Mouse (Mus musculus) frontal cortex, postnatal 36 days (tissue): ENCODE results near the gene Pot1b.

Experiments used
- DNase-seq, 2 experiments: peaks; one replicate each; pipeline ENCODE4 v3.0.0; 2022; ENCODE audit warnings: low spot score in 2 of 2

Gene Pot1b

GRCm38 (mm10) chr17:55711984-55712811 lies at the start of gene Pot1b:
TSS of gene Pot1b (minus strand) at chr17:55712628.
- peak; percentile 96 for DNase-seq

- no peak for DNase-seq
These were observed 38.7 kb upstream of the Pot1b start for GRCm38 (mm10) chr17:55751170-55751569.

GRCm38 (mm10) chr17:55749786-55750185 lies 37.4 kb upstream of the Pot1b start, which contains the start of gene Adgre4:
TSS of gene Adgre4 (plus strand) at chr17:55749984.
- no peak for DNase-seq

- DNase-seq: no peak
These were observed 24.2 kb upstream of the Pot1b start for GRCm38 (mm10) chr17:55736675-55737074.

- no peak for DNase-seq
These were observed 13.8 kb upstream of the Pot1b start for GRCm38 (mm10) chr17:55726193-55726592.

- DNase-seq: no peak
These were observed 9.8 kb upstream of the Pot1b start for GRCm38 (mm10) chr17:55722250-55722649.

- no peak for DNase-seq
These were observed 8.8 kb upstream of the Pot1b start for GRCm38 (mm10) chr17:55721270-55721669.

- no peak for DNase-seq
These were observed 9.6 kb downstream of the Pot1b start for GRCm38 (mm10) chr17:55702865-55703264.

- peak; percentile 67 to 81 for DNase-seq
These were observed 10.1 kb downstream of the Pot1b start for GRCm38 (mm10) chr17:55702161-55702820.

- no peak for DNase-seq
These were observed 13.0 kb downstream of the Pot1b start for GRCm38 (mm10) chr17:55699388-55699787.

- DNase-seq: no peak
These were observed 51.3 kb downstream of the Pot1b start for GRCm38 (mm10) chr17:55661099-55661498.

GRCm38 (mm10) chr17:55625092-55625491 lies 87.3 kb downstream of the Pot1b start, which contains the start of gene Vmn2r118:
TSS of gene Vmn2r118 (minus strand) at chr17:55625192.
- DNase-seq: no peak
